Mouse (Mus musculus): ENCODE measurements at regions not wholly inside any gene's neighbourhood (a gene's known extent, or its start where the extent isn't known, plus 50 kb on each side); places are given as distances from the start of the nearest gene placed in this dataset.

DNA sequence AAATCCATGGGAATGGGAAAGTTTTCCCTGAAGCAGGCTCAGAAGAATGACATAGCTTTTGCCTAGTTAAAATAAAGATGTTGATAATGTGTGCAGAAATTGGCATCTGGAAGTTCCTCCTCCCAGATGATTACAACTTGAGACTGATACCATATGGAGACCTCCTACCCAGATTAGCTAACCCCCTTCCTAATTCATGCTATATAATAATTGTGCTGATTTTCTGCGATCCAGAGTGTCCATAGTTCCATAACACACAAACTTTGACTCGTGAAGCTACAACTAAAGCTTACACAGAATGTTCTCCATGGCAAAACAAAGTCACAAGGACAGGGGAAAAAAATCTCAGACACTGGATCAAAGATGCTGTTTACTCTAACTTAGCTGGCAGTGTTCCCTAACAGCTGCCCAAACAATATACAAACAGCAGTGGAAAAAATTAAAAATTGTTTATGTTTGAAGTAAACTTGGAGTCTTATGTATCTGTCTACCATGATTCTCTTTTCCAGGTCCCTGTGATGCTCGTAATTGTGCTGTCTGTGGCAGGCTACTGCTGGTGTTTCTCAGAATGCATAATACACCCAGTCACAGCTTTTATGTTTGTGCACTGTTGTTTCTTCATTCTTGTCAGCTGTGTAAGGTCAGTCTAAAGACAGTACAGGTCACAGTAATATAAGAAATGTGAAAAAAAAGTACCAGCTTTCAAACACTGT, 1978.8 kb upstream of the A830018L16Rik start:
- Histone ChIP-seq H3K4me3 (no peak overlapping the region), H3K27me3 (no peaks in the 10 kb centered on the region), H3K4me2 (no peak overlapping the region), H3K36me3 (no peaks in the 10 kb centered on the region), H3K27ac (peak overlapping the region; percentile 52), H3K4me1 (no peaks in the 10 kb centered on the region), H3K9ac (no peak overlapping the region), H3K9me3 (no peaks in the 10 kb centered on the region)
- 48% methylated on average over 3 of the region's 3 CpGs for WGBS
- ATAC-seq (ENCODE audit: borderline replicate concordance, extremely low read depth, low FRiP score, low TSS enrichment) = peak; percentile 93

DNA sequence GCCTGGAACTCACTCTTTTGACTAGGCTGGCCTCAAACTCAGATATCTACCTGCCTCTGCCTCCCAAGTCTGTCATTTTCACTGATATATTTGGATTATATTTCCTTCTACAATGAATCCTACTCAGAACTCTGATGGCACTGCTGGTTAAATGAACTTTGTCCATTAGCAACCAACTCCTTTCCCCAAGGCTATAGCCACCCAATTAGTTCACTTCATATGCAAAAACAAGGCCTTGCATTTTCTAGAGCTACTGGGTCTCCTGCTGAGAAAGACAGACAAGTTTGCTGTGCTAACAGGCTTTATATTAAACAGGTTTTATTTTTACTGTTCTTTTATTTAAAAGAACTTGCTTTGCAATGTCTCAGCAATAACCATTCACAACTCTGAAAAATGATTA, 1971.0 kb upstream of the A830018L16Rik start:
- Histone ChIP-seq H3K4me1 (no peaks in the 10 kb centered on the region), H3K36me3 (no peaks in the 10 kb centered on the region), H3K27me3 (no peaks in the 10 kb centered on the region), H3K9ac (no peak overlapping the region), H3K4me2 (no peak overlapping the region), H3K9me3 (no peaks in the 10 kb centered on the region), H3K4me3 (no peak overlapping the region), H3K27ac (no peak overlapping the region)
- no peak for ATAC-seq (ENCODE audit: borderline replicate concordance, extremely low read depth, low FRiP score, low TSS enrichment)

DNA sequence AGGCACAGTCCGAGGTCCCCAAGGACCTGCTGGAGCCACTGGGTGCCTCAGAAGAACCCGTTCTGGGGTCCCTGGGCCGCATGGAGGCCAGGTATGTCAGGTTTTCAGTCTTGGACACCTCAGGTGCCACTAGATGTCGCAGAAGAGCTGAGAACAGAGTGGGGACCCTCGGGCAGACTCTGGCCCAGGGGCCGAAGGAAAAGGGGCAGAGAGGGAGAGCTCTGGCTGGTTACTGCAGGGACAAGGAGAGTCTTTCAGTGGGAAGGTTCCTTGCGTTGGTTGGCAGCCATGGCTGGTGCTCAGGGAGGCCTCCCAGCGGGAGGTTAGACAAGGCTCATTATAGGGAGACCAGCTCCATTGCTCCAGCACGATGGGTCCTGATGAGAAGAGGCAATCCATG, 1944.4 kb upstream of the A830018L16Rik start:
- WGBS = 41% methylated on average over 9 of the region's 9 CpGs
- Histone ChIP-seq H3K27ac (no peak overlapping the region), H3K4me2 (no peak overlapping the region), H3K4me3 (no peak overlapping the region), H3K9me3 (no peaks in the 10 kb centered on the region), H3K27me3 (no peaks in the 10 kb centered on the region), H3K36me3 (no peaks in the 10 kb centered on the region), H3K9ac (no peak overlapping the region), H3K4me1 (no peaks in the 10 kb centered on the region)
- peak; percentile 23; the same call in 1 of the 2 replicates for ATAC-seq (ENCODE audit: borderline replicate concordance, extremely low read depth, low FRiP score, low TSS enrichment)

DNA sequence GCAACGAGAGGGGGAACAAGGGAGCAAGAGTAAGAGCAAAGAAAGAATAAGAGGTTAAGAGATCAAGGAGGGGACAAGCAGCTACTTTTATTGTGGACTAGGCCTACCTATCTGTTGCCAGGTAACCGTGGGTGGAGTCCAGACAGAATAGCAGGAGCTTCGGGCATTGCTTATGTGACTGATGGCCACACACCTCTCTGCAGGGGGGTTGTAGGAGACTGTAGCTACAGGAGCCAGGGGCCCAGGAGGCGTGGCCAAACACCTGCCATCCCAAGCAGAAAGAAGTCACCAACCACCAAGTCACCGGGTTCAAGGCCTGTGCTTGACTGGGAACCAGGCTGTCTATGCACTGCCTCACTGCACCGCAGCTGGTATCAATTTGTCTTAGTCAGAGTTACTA, 1943.9 kb upstream of the A830018L16Rik start:
- WGBS = 61% methylated on average over 6 of the region's 6 CpGs
- Histone ChIP-seq H3K27ac (no peak overlapping the region), H3K9ac (no peak overlapping the region), H3K9me3 (no peaks in the 10 kb centered on the region), H3K36me3 (no peaks in the 10 kb centered on the region), H3K4me2 (no peak overlapping the region), H3K4me3 (no peak overlapping the region), H3K4me1 (no peaks in the 10 kb centered on the region), H3K27me3 (no peaks in the 10 kb centered on the region)
- peak; percentile 23; the same call in 1 of the 2 replicates for ATAC-seq (ENCODE audit: borderline replicate concordance, extremely low read depth, low FRiP score, low TSS enrichment)

Data from lung, embryonic 15.5 days (tissue).